Mouse (Mus musculus): ENCODE measurements at regions not wholly inside any gene's neighbourhood (a gene's known extent, or its start where the extent isn't known, plus 50 kb on each side); places are given as distances from the start of the nearest gene placed in this dataset.

DNA sequence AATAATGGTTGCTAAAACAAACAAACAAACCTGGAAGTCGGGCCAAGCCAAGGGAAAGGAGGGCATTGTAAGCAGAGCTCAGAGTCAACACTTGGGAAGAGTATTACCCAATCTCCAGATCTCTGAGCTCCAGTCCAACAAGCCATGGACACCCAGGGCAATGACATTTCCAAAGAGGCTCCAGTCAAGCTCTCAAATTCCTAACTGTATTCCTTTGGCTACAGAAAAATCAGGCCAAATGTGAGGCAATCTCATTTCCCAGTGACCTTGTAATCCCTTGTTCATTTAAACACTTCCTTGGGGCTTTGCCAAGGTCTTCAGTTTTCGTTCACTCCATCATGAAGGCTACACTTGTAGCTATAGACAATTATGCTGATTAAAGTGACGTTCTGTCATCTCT is 59.5 kb upstream of the Lmo4 start:
- no peak for TF ChIP-seq CTCF (IDR thresholded peaks at IDR 0.05; ENCODE audit: low read depth, low read length)
- TF ChIP-seq POLR2A (IDR thresholded peaks at IDR 0.05; ENCODE audit: extremely low read depth, insufficient read depth, low read length), result no peak

All from liver, adult 2 months (tissue).